Mouse (Mus musculus): ENCODE measurements around the gene Pmpca. TPM values are rescaled to one million over a fixed set of nuclear protein-coding genes. Genes with fewer than 3 reads are reported as not detected.

Gene Pmpca
- polyA plus RNA-seq, 1 experiment from 2014 or later, result 86.8 TPM

DNA sequence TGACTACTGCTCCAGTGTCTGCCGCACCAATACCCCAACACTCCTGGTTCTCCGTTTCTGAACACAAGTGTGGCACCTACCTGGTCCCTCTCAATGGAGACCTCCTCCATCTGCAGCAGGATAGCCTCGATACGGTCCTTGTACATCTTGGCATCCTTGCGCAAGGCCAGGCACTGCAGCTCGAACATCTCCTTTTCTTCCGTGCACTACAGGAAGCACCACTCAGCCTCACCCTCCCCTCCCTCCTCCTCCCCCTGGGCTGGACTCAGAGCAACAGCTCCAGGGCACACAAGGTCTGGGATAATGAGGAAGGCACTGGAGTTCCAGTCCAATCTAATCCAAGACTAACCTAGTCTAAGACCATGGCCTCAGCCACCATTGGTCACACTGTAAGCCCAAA, 32.5 kb upstream of the Pmpca start:
- Histone ChIP-seq H3K4me2 (no peak overlapping the region), H3K27me3 (replicated peaks) (no peaks in the 10 kb centered on the region), H3K4me3 (replicated peaks) (no peak overlapping the region), H3K27ac (no peak overlapping the region), H3K4me1 (no peaks in the 10 kb centered on the region; the same call in 1 of the 2 replicates), H3K36me3 (no peaks in the 10 kb centered on the region), H3K9me3 (no peaks in the 10 kb centered on the region), H3K9ac (no peak overlapping the region)
- no peak for ATAC-seq (ENCODE audit: insufficient read depth, low FRiP score, low read depth)
- WGBS, result 75% methylated on average over 7 of the region's 7 CpGs

DNA sequence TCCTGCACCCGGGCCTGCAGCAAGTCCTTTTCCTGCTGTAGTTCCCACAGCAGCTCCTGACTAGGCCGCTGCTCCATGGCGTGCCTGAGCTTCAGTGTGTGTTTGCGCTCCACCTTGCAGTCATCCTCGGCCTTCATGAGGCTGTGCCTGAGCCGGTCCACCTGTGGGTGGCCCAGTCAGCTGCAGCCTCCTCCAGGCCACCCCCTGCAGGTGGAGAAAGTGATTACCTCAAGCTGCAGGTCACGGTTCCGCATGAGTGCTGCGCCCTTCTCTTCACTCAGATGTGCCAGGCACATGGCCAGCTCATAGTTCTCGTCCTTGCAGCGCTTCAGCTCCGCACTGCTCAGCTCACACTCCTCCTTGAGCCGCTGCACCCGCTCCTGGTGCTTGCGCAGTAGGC, 31.7 kb upstream of the Pmpca start:
- H3K27ac ChIP-seq, result no peak overlapping the region
- H3K4me1 ChIP-seq, result no peaks in the 10 kb centered on the region; the same call in 1 of the 2 replicates
- no peaks in the 10 kb centered on the region for H3K9me3 ChIP-seq
- no peaks in the 10 kb centered on the region for H3K36me3 ChIP-seq
- ATAC-seq (ENCODE audit: insufficient read depth, low FRiP score, low read depth), result peak; percentile 30; the same call in 1 of the 2 replicates
- no peaks in the 10 kb centered on the region for H3K27me3 ChIP-seq (replicated peaks)
- no peak overlapping the region for H3K9ac ChIP-seq
- 54% methylated on average over 15 of the region's 15 CpGs for WGBS
- no peak overlapping the region for H3K4me3 ChIP-seq (replicated peaks)
- no peak overlapping the region for H3K4me2 ChIP-seq

DNA sequence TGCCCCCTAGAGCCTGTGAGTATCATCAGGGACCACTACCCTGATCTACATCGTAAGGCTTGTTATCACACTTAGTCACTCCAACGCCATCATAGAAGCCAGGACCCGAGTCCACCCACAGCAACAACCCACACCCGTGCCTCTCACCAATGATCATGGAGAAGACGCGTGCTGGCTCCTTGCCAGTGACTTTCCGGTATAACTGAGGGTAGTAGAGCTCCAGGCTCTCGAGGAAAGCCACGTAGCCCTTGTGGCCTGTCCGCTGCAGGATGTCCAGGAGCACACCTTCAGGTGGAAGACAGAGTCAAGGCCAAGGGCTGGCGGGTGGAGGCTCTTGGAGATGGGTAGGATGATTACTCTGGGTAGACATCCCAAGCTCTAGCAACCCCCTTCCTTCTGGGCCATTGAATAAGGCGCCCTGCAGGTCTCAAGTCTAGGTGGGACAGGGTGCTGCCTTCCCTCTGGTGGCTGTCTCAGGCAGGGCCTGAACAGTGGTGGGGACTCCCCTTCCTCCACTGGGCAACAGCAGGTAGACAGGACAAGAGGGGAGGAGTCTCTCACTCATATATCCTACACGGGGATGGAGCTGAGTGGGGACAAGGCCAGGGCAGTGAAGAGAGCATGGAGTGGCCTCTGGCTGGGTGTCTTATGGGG, 30.3 kb upstream of the Pmpca start:
- no peak overlapping the region for H3K4me3 ChIP-seq (replicated peaks)
- no peaks in the 10 kb centered on the region for H3K9me3 ChIP-seq
- 85% methylated on average over 13 of the region's 13 CpGs for WGBS
- H3K27me3 ChIP-seq (replicated peaks), result no peaks in the 10 kb centered on the region
- H3K4me2 ChIP-seq, result no peak overlapping the region
- H3K36me3 ChIP-seq, result no peaks in the 10 kb centered on the region
- H3K4me1 ChIP-seq, result no peaks in the 10 kb centered on the region
- H3K27ac ChIP-seq, result no peak overlapping the region
- no peak overlapping the region for H3K9ac ChIP-seq
- ATAC-seq (ENCODE audit: insufficient read depth, low FRiP score, low read depth), result 0 out of 2 replicates have a peak, but pooled peaks have one; percentile 11

DNA sequence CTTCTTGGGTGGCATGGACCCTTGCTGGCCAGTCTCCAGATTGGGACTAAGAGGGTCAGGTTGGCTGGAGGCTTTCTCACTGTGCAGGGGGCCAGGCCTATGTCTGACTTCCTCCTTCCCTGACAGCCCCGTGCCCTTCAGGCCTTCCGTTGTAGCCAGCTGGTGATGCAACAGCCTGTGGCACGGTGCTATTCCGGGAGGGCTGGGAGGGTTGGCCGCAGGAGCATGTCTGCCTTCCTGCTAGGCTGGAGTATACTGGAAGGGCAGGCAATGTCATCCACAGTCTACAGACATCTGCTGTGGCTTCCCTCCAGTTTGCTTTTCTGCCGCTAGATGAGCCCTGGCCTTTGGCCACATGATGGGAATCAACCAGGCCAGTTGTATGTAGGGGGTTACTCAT, 29.2 kb upstream of the Pmpca start:
- WGBS, result 87% methylated on average over 6 of the region's 6 CpGs
- 0 out of 2 replicates have a peak overlapping the region, but pooled peaks have one; percentile 3 for H3K4me3 ChIP-seq (replicated peaks)
- H3K4me1 ChIP-seq, result no peaks in the 10 kb centered on the region
- no peak overlapping the region for H3K27ac ChIP-seq
- no peak for ATAC-seq (ENCODE audit: insufficient read depth, low FRiP score, low read depth)
- H3K27me3 ChIP-seq (replicated peaks), result no peaks in the 10 kb centered on the region
- H3K9me3 ChIP-seq, result no peaks in the 10 kb centered on the region
- H3K4me2 ChIP-seq, result no peak overlapping the region
- H3K36me3 ChIP-seq, result peaks cover 8% of the 10 kb centered on the region; the same call in 1 of the 2 replicates
- H3K9ac ChIP-seq, result no peak overlapping the region

DNA sequence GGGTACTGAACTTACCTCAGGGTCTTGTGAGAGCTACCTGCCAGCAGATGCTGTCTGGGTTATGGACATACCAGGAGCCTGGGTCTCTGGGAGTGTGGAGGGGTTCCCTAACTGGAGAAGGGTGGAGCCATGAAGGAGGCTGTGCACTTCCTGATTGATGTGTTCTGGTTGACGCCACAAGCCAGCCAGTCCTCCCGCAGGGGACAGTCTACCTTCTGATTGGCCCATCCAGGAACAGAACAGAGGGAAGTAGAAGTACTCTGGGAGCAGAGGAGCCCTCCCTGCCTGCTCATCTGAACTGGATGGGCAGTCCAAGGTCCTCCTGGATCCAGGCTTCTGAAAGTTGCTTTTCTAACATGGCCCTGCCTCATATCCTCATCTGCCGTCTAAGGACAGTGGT, 28.4 kb upstream of the Pmpca start, which contains the start of gene Card9:
Gene Card9, minus strand, starts transcription at position 147 of the 400 bp plus-strand sequence.
- Histone ChIP-seq H3K4me3 (replicated peaks) (0 out of 2 replicates have a peak within 1 kb of the TSS, but pooled peaks have one; percentile 3), H3K9me3 (no peaks in the 10 kb centered on the region), H3K4me2 (no peak within 1 kb of the TSS), H3K9ac (no peak within 1 kb of the TSS), H3K27me3 (replicated peaks) (no peaks in the 10 kb centered on the region), H3K36me3 (peaks cover 10% of the 10 kb centered on the region; the same call in 1 of the 2 replicates), H3K27ac (no peak within 1 kb of the TSS), H3K4me1 (no peaks in the 10 kb centered on the region)
- WGBS, result 41% methylated on average over 3 of the region's 3 CpGs
- ATAC-seq (ENCODE audit: insufficient read depth, low FRiP score, low read depth), result peak; percentile 4; the same call in 1 of the 2 replicates

DNA sequence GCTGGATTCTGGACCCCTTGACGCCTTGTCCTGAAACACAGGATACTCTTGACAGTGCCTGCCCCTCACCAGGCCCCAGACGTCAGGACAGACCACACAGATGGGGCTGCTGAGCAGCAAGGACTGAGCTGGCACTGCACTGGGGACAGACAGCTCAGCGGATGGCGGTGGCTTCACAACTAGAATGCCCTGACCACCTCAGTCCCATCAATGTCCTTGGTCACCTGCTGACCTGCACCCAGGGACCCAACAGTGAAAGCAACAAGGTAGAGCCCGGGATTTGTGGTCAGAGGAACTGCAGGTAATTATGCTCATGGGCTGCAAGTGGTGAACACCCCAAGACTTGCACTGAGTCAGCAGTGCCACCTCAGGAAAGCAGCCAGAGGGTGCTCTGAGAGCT, 26.1 kb upstream of the Pmpca start:
- Histone ChIP-seq H3K4me2 (no peak overlapping the region), H3K4me1 (no peaks in the 10 kb centered on the region), H3K9me3 (no peaks in the 10 kb centered on the region), H3K4me3 (replicated peaks) (no peak overlapping the region), H3K36me3 (peaks cover 31% of the 10 kb centered on the region), H3K27ac (no peak overlapping the region), H3K9ac (no peak overlapping the region), H3K27me3 (replicated peaks) (no peaks in the 10 kb centered on the region)
- ATAC-seq (ENCODE audit: insufficient read depth, low FRiP score, low read depth), result no peak
- 85% methylated on average over 5 of the region's 5 CpGs for WGBS

DNA sequence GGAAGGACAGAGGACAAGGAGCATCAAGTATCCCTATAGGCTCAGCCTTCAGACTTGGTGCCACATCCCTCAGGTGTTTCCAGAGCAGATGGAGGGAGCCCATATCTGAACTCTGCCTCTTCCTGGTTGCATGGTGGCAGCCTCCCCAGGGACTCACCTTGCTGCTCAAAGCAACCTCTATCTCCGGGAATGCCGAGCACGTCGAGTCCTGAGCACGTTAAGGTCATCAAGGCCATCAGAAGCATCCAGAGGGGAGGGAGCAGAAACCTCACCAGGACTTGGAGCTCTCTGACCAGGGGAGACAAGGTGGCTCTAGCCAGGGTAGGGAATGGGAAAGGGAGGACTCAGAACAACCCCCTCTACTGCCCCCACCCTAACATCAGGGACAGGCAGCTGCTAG, 25.7 kb upstream of the Pmpca start:
- Histone ChIP-seq H3K9me3 (no peaks in the 10 kb centered on the region), H3K27ac (no peak overlapping the region), H3K27me3 (replicated peaks) (no peaks in the 10 kb centered on the region), H3K4me3 (replicated peaks) (no peak overlapping the region), H3K4me1 (no peaks in the 10 kb centered on the region), H3K9ac (no peak overlapping the region), H3K36me3 (peaks cover 35% of the 10 kb centered on the region), H3K4me2 (no peak overlapping the region)
- 54% methylated on average over 5 of the region's 5 CpGs for WGBS
- ATAC-seq (ENCODE audit: insufficient read depth, low FRiP score, low read depth), result no peak

DNA sequence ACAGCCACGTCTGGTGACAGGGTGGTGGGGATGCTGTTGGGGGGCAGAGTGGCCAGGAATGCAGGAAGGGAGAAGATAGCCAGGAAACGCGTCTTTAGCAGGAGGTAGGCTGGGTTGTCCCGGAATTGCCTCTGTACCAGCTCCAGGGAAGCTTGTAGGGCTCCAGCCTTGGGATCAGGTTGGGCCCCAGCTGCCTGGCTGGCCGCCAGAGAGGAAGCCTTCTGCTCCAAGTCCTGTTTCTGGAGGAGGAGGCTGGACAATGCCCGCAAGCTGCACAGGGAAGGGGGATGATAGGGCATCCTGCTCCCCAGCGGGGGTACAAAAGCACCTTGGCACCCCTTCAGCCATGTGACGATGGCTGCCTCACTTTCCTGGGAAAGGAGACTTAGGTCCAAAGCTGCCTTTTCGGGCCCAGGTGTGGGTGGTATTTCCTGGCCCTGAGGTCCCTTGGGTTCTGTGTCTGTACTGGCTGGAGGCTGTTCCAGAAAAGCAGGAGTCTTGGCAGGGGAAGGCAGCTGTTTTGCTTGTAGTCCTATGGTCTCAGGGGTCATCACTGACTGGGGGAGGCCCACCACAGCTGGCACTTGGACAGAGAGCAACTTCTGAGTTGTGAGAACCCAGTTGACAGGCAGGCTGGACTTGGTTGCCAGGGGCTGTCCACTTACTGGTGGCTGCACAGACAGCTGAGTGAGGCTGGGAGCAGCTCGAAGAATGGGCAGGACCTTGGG, 24.2 kb upstream of the Pmpca start:
- Histone ChIP-seq H3K4me3 (replicated peaks) (no peak overlapping the region), H3K36me3 (peaks cover 49% of the 10 kb centered on the region), H3K4me1 (no peaks in the 10 kb centered on the region), H3K9me3 (no peaks in the 10 kb centered on the region), H3K9ac (no peak overlapping the region), H3K27ac (peak overlapping the region; percentile 31; the same call in 1 of the 2 replicates), H3K27me3 (replicated peaks) (no peaks in the 10 kb centered on the region), H3K4me2 (no peak overlapping the region)
- no peak for ATAC-seq (ENCODE audit: insufficient read depth, low FRiP score, low read depth)
- 77% methylated on average over 10 of the region's 10 CpGs for WGBS

DNA sequence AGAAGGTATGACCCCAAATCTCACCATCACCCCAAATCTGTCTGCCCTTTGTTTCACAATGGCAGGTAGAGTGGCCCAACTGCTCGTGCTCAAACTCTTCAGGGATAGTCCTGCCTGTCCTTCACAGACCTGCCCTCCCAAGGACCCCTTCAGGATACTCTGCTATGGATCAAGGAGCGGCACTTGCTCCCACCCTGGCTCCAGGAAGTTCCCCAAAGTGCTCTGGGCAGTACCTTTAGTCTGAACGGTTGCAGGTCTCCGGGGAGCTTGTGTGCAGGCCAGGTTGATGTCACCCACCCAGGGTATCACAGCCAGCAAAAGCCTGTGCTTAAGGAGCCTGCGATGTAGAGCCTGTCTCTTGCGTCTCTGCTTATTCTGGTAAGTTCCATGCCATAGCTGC, 21.2 kb upstream of the Pmpca start:
- H3K4me3 ChIP-seq (replicated peaks), result no peak overlapping the region
- H3K9ac ChIP-seq, result no peak overlapping the region
- H3K4me1 ChIP-seq, result no peaks in the 10 kb centered on the region
- H3K36me3 ChIP-seq, result peaks cover 66% of the 10 kb centered on the region
- no peak overlapping the region for H3K27ac ChIP-seq
- H3K4me2 ChIP-seq, result no peak overlapping the region
- ATAC-seq (ENCODE audit: insufficient read depth, low FRiP score, low read depth), result no peak
- 90% methylated on average over 6 of the region's 6 CpGs for WGBS
- H3K27me3 ChIP-seq (replicated peaks), result no peaks in the 10 kb centered on the region
- H3K9me3 ChIP-seq, result no peaks in the 10 kb centered on the region

DNA sequence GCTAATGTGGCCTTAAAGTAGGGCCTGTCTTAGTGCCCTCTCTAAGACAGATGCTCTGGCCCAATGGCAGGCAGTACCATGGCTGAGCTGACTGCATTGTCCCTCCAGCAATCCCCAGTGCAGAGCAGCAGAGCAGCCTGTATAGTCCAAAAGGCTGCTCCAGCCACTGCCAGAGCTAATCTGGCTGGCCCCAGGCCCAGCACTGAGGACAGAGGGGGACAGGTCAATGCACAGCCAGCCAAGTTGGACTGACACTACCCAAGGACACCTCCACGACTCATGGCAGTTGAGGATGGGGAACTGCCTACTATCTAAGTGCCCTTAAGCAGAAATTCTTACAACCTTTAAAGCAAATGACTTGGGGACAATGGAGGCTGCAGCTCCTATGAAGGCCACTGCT, 20.6 kb upstream of the Pmpca start:
- Histone ChIP-seq H3K9ac (no peak overlapping the region), H3K27ac (no peak overlapping the region), H3K4me1 (no peaks in the 10 kb centered on the region), H3K36me3 (peaks cover 72% of the 10 kb centered on the region), H3K4me2 (no peak overlapping the region), H3K27me3 (replicated peaks) (no peaks in the 10 kb centered on the region), H3K9me3 (no peaks in the 10 kb centered on the region), H3K4me3 (replicated peaks) (no peak overlapping the region)
- ATAC-seq (ENCODE audit: insufficient read depth, low FRiP score, low read depth), result no peak
- WGBS, result 65% methylated on average over 1 of the region's 1 CpGs

DNA sequence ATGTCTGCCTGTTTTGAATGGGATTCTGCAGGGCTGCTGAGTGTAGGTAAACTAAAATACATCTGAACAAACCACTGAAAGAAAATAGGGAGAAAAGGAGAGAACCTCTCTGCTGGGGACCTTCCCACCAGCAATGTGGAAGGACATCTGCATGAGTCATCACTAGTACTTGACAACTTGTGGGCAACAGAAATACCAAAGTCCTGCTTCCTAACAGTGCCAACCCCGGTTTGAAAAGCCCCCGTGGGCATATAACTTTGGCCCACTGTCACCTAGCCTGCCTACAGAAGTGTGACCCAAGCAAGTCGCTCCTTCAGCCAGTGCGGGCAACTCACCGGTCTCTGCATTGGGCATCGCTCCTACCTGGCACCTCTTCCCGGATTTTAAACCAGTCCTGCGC, 16.7 kb upstream of the Pmpca start:
- 95% methylated on average over 8 of the region's 8 CpGs for WGBS
- ATAC-seq (ENCODE audit: insufficient read depth, low FRiP score, low read depth), result no peak

DNA sequence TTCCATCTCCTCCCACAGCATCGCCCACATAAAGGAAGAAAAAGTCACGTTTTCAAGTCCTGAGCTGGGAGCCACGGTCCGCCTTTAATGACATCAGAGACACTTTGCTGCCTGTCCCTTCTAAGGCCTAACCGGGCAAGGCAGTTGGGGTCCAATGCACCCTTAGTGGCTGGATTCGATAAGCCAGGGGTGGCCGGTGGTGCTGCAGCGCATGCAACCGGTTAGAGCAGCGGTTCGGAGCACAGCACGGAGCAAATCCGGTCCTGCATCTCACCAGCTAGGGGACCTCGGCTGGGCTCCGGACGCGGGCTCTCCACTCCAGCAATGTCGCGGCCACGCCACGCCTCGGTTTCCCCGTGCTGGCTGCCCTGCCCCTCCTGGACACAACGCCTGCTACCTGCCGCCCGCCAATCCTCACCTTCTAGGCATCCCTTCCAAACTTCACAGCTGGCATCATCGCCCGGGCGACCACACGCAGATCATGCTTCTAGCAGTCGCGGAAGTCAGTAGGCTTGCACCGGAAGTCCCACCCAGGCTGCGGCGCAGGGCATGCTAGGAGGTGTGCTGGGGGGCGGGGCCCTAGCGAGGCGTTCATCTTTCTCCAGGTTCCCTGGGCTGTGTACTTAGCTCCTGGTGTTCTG, 8.9 kb upstream of the Pmpca start, which contains the start of gene Snapc4:
Gene Snapc4, minus strand, starts transcription at position 523 of the 641 bp plus-strand sequence.
- Histone ChIP-seq H3K27me3 (replicated peaks) (no peaks in the 10 kb centered on the region), H3K4me3 (replicated peaks) (peak within 1 kb of the TSS; percentile 70), H3K9ac (peak within 1 kb of the TSS; percentile 78), H3K27ac (peak within 1 kb of the TSS; percentile 49; the same call in 1 of the 2 replicates), H3K4me1 (0 out of 2 replicates have a peak, but pooled peaks cover 3% of the 10 kb centered on the region), H3K4me2 (peak within 1 kb of the TSS; percentile 86), H3K9me3 (no peaks in the 10 kb centered on the region), H3K36me3 (peaks cover 45% of the 10 kb centered on the region)
- under 1% methylated on average over 38 of the region's 38 CpGs for WGBS
- peak; percentile 94 for ATAC-seq (ENCODE audit: insufficient read depth, low FRiP score, low read depth)

More for the DNA sequence above, 16.7 kb upstream of the Pmpca start:
- H3K4me2 ChIP-seq, result no peak overlapping the region
- no peak overlapping the region for H3K4me3 ChIP-seq (replicated peaks)
- no peaks in the 10 kb centered on the region for H3K9me3 ChIP-seq
- H3K27me3 ChIP-seq (replicated peaks), result no peaks in the 10 kb centered on the region
- H3K9ac ChIP-seq, result no peak overlapping the region
- peaks cover 77% of the 10 kb centered on the region for H3K36me3 ChIP-seq
- H3K4me1 ChIP-seq, result no peaks in the 10 kb centered on the region
- H3K27ac ChIP-seq, result no peak overlapping the region

Data from stomach, embryonic 15.5 days (tissue).